Mouse (Mus musculus) embryonic facial prominence, embryonic 10.5 days (tissue): ENCODE results near the gene Dnah12. TPM values are rescaled to one million over a fixed set of nuclear protein-coding genes. Genes with fewer than 3 reads are reported as not detected.
"Not testable (repeated sequence)": the region's sequence is repeated elsewhere in the genome, so short reads cannot be mapped to it uniquely, and the experiment has no call there.

Source experiments
- DNase-seq: peaks from one replicate; pipeline ENCODE4 v3.0.0-alpha.2; 2017; ENCODE audit warnings: low spot score
- H3K27ac ChIP-seq: fragments of 300-500 bp; sonication (generic); replicated peaks from 2 replicates; pipeline ENCODE4 v1.5.1; 2016; ENCODE audit warnings: mild to moderate bottlenecking
- H3K27me3 ChIP-seq: fragments of 300-500 bp; sonication (generic); replicated peaks from 2 replicates; pipeline ENCODE4 v1.6.1; 2016; ENCODE audit warnings: low read depth, mild to moderate bottlenecking; ENCODE audit not compliant: poor library complexity, severe bottlenecking
- H3K36me3 ChIP-seq: fragments of 300-500 bp; sonication (generic); replicated peaks from 2 replicates; pipeline ENCODE4 v1.6.1; 2016; ENCODE audit warnings: mild to moderate bottlenecking, moderate library complexity
- H3K4me1 ChIP-seq: fragments of 300-500 bp; sonication (generic); 2 replicates; pipeline ENCODE4 v1.6.1; 2016
- H3K4me3 ChIP-seq: fragments of 300-500 bp; sonication (generic); 2 replicates; pipeline ENCODE4 v1.5.1; 2016; ENCODE audit warnings: mild to moderate bottlenecking, moderate library complexity
- H3K9me3 ChIP-seq: fragments of 300-500 bp; sonication (generic); 2 replicates; pipeline ENCODE4 v1.6.1; 2016; ENCODE audit warnings: mild to moderate bottlenecking
- WGBS: fragments of 180-500 bp; shearing (Covaris S2); methylation state at CpG from one replicate; pipeline ENCODE4 v1.1.7; 2016; 5-methylcytosine and 5-hydroxymethylcytosine counted together
- polyA plus RNA-seq: library from polyadenylated mRNA; unstranded; fragments of >200 nt; fragmentation: Nextera tagmentation; extraction: Ambion mirVana; gene quantifications from 2 replicates; pipeline ENCODE4 v1.2.1, GENCODE M21; 2016

The Dnah12 gene
- polyA plus RNA-seq, 1 experiment from 2014 or later: not detected

- peak overlapping the region; percentile 98 for H3K4me3 ChIP-seq
These were observed 22.1 kb upstream of the Dnah12 start for GRCm38 (mm10) chr14:26670964-26671363.

GRCm38 (mm10) chr14:26671870-26672615 lies 21.0 kb upstream of the Dnah12 start:
- H3K9me3 ChIP-seq, H3K27ac ChIP-seq, H3K27me3 ChIP-seq, H3K36me3 ChIP-seq, H3K4me3 ChIP-seq, DNase-seq: not testable (repeated sequence)
- 69% methylated on average over 17 of the region's 17 CpGs for WGBS
- H3K4me1 ChIP-seq: peaks cover 20% of the 10 kb centered on the region

More at GRCm38 (mm10) chr14:26670964-26671363, 22.1 kb upstream of the Dnah12 start:
- H3K4me1 ChIP-seq: peaks cover 30% of the 10 kb centered on the region
- no peaks in the 10 kb centered on the region for H3K27me3 ChIP-seq
- no peak for DNase-seq
- peaks cover 6% of the 10 kb centered on the region for H3K36me3 ChIP-seq
- H3K9me3 ChIP-seq: no peaks in the 10 kb centered on the region
- H3K27ac ChIP-seq: no peak overlapping the region

GRCm38 (mm10) chr14:26674476-26675169 lies 18.5 kb upstream of the Dnah12 start:
- 81% methylated on average over 2 of the region's 2 CpGs for WGBS
- DNase-seq, H3K27me3 ChIP-seq, H3K36me3 ChIP-seq, H3K27ac ChIP-seq, H3K9me3 ChIP-seq, H3K4me1 ChIP-seq, H3K4me3 ChIP-seq: not testable (repeated sequence)

GRCm38 (mm10) chr14:26675371-26675770 lies 17.7 kb upstream of the Dnah12 start:
- peaks cover 2% of the 10 kb centered on the region for H3K4me1 ChIP-seq
- no peaks in the 10 kb centered on the region for H3K36me3 ChIP-seq
- DNase-seq: peak; percentile 27
- WGBS: 22% methylated on average over 12 of the region's 12 CpGs
- H3K27ac ChIP-seq: no peak overlapping the region
- H3K4me3 ChIP-seq: no peak overlapping the region
- H3K27me3 ChIP-seq: no peaks in the 10 kb centered on the region
- H3K9me3 ChIP-seq: no peaks in the 10 kb centered on the region

- 75% methylated on average over 5 of the region's 5 CpGs for WGBS
- Histone ChIP-seq H3K4me1 (no peaks in the 10 kb centered on the region), H3K4me3 (no peak overlapping the region), H3K27me3 (no peaks in the 10 kb centered on the region), H3K27ac (no peak overlapping the region), H3K9me3 (no peaks in the 10 kb centered on the region), H3K36me3 (no peaks in the 10 kb centered on the region)
- DNase-seq: no peak
These were observed 17.3 kb upstream of the Dnah12 start for GRCm38 (mm10) chr14:26675791-26676190.

- no peaks in the 10 kb centered on the region for H3K4me1 ChIP-seq
- 69% methylated on average over 2 of the region's 2 CpGs for WGBS
- H3K9me3 ChIP-seq: 0 out of 2 replicates have a peak, but pooled peaks cover 5% of the 10 kb centered on the region
- no peak for DNase-seq
- no peak overlapping the region for H3K4me3 ChIP-seq
- no peaks in the 10 kb centered on the region for H3K36me3 ChIP-seq
- no peak overlapping the region for H3K27ac ChIP-seq
- H3K27me3 ChIP-seq: no peaks in the 10 kb centered on the region
These were observed 2.3 kb upstream of the Dnah12 start for GRCm38 (mm10) chr14:26690727-26691126.

GRCm38 (mm10) chr14:26691363-26691762 lies 1.7 kb upstream of the Dnah12 start:
- 73% methylated on average over 2 of the region's 2 CpGs for WGBS
- DNase-seq: no peak
- no peaks in the 10 kb centered on the region for H3K27me3 ChIP-seq
- 0 out of 2 replicates have a peak, but pooled peaks cover 5% of the 10 kb centered on the region for H3K9me3 ChIP-seq
- H3K36me3 ChIP-seq: no peaks in the 10 kb centered on the region
- no peak overlapping the region for H3K27ac ChIP-seq
- H3K4me1 ChIP-seq: no peaks in the 10 kb centered on the region
- no peak overlapping the region for H3K4me3 ChIP-seq

- Histone ChIP-seq H3K4me3 (no peak overlapping the region), H3K27me3 (no peaks in the 10 kb centered on the region), H3K4me1 (no peaks in the 10 kb centered on the region), H3K9me3 (no peaks in the 10 kb centered on the region), H3K27ac (no peak overlapping the region), H3K36me3 (no peaks in the 10 kb centered on the region)
- DNase-seq: no peak
These were observed 4.8 kb downstream of the Dnah12 start for GRCm38 (mm10) chr14:26697912-26698311.

GRCm38 (mm10) chr14:26705246-26705645 lies 12.2 kb downstream of the Dnah12 start:
- not testable (repeated sequence) for H3K4me1 ChIP-seq, H3K9me3 ChIP-seq, H3K36me3 ChIP-seq, H3K4me3 ChIP-seq, DNase-seq, H3K27me3 ChIP-seq, H3K27ac ChIP-seq
- 84% methylated on average over 5 of the region's 5 CpGs for WGBS

GRCm38 (mm10) chr14:26719696-26720095 lies 26.6 kb downstream of the Dnah12 start:
- not testable (repeated sequence) for H3K9me3 ChIP-seq, H3K27ac ChIP-seq, DNase-seq, H3K27me3 ChIP-seq, H3K36me3 ChIP-seq, H3K4me3 ChIP-seq, H3K4me1 ChIP-seq
- 63% methylated on average over 2 of the region's 2 CpGs for WGBS

GRCm38 (mm10) chr14:26724898-26725297 lies 31.8 kb downstream of the Dnah12 start:
- H3K27me3 ChIP-seq: no peaks in the 10 kb centered on the region
- H3K4me3 ChIP-seq: no peak overlapping the region
- 88% methylated on average over 3 of the region's 3 CpGs for WGBS
- DNase-seq: no peak
- H3K36me3 ChIP-seq: no peaks in the 10 kb centered on the region
- H3K4me1 ChIP-seq: no peaks in the 10 kb centered on the region
- H3K27ac ChIP-seq: no peak overlapping the region
- peaks cover 3% of the 10 kb centered on the region; the same call in 1 of the 2 replicates for H3K9me3 ChIP-seq

- H3K9me3 ChIP-seq: peaks cover 8% of the 10 kb centered on the region; the same call in 1 of the 2 replicates
- 84% methylated on average over 8 of the region's 8 CpGs for WGBS
- no peak for DNase-seq
- H3K4me3 ChIP-seq: no peak overlapping the region
- no peak overlapping the region for H3K27ac ChIP-seq
- H3K27me3 ChIP-seq: no peaks in the 10 kb centered on the region
- H3K36me3 ChIP-seq: no peaks in the 10 kb centered on the region
- H3K4me1 ChIP-seq: no peaks in the 10 kb centered on the region
These were observed 65.5 kb downstream of the Dnah12 start for GRCm38 (mm10) chr14:26758566-26758965.

- H3K9me3 ChIP-seq: peaks cover 18% of the 10 kb centered on the region
- H3K27me3 ChIP-seq: no peaks in the 10 kb centered on the region
These were observed 71.8 kb downstream of the Dnah12 start for GRCm38 (mm10) chr14:26764827-26765226.

More at GRCm38 (mm10) chr14:26764827-26765226, 71.8 kb downstream of the Dnah12 start:
- no peak overlapping the region for H3K4me3 ChIP-seq
- H3K36me3 ChIP-seq: no peaks in the 10 kb centered on the region
- no peak for DNase-seq
- no peaks in the 10 kb centered on the region for H3K4me1 ChIP-seq
- no peak overlapping the region for H3K27ac ChIP-seq
- 83% methylated on average over 6 of the region's 6 CpGs for WGBS
